Mouse (Mus musculus): ENCODE data around the gene Gm21988. TPM values are rescaled to one million over a fixed set of nuclear protein-coding genes. Genes with fewer than 3 reads are reported as not detected.

Gm21988 gene
- polyA plus RNA-seq, 1 experiment = 4.4 TPM

DNA sequence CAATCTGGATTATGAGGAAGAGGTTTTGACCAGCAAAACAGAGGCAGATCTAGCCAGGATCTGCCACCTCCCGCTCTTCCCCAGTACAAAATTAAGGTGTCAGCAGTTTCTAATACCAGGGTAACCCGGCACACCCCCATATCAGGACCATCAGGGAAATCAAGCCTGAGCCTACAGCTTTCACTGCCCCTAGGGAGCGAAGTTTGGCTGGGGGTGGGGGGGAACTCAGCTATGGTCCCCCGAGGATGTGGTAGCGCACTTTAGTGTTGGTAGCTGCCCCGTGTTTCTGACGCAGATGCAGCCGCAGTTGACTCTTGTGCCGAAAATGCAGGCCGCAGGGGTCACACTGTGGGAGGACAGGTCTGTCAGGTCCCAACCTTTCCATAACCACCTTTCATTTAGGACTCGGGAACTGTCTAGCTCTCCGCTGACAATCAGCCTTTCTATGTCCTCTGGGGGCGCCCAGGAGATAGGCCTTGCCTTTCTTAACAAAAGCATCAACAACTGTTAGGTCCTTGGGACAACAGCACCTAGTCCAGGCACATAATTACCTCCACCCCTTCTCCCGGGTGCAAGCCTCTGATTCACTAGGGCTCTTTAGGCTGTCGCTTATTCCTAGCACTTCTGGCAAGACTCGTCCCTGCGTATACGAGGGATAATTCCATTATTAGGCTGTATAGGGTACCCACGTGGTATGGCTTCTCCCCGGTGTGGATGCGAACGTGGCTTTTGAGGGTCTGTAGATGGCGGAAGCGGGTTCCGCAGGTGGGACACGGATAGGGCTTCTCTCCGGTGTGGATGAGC lies 13.6 kb downstream of the Gm21988 start:
- no peak overlapping the region for H3K27ac ChIP-seq (ENCODE audit: insufficient read depth, low read depth, low read length)
- 22% methylated on average over 27 of the region's 27 CpGs for WGBS
- H3K27me3 ChIP-seq (ENCODE audit: control insufficient read depth, insufficient read depth, low read length) = peaks cover 12% of the 10 kb centered on the region
- H3K4me3 ChIP-seq (ENCODE audit: low read depth, low read length) = peak overlapping the region; percentile 56
- no peaks in the 10 kb centered on the region for H3K36me3 ChIP-seq (ENCODE audit: control insufficient read depth, insufficient read depth, low read length)
- no peak for TF ChIP-seq POLR2A (IDR thresholded peaks at IDR 0.05; ENCODE audit: low read depth, low read length)
- TF ChIP-seq CTCF (IDR thresholded peaks at IDR 0.05; ENCODE audit: extremely low read depth, insufficient read length, insufficient replicate concordance, low read depth, low read length) = peak; percentile 23; the same call in 1 of the 2 replicates
- peaks cover 22% of the 10 kb centered on the region for H3K4me1 ChIP-seq (ENCODE audit: control insufficient read depth, insufficient read depth, insufficient read length, low read length)

DNA sequence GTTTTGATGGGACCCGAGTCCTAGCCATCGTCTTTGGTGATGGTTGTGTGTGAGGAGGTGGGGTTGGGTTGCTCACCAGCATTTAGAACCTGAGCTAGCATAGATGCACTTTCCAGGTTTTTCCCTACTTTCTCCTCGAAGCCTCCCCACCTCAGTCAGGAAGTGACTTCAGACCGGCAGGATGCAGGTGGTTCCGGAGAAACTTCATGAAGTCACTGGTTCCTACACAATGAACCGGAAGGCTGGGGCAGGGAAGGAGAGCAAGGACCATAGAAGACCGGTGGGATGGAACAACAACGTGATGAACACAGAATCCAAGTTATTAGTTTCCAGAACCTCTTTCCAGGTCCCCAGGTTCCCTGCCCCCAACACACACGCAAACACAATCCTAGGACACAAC lies 15.9 kb downstream of the Gm21988 start:
- 69% methylated on average over 9 of the region's 9 CpGs for WGBS
- TF ChIP-seq POLR2A (IDR thresholded peaks at IDR 0.05; ENCODE audit: low read depth, low read length) (no peak), CTCF (IDR thresholded peaks at IDR 0.05; ENCODE audit: extremely low read depth, insufficient read length, insufficient replicate concordance, low read depth, low read length) (no peak)
- H3K36me3 ChIP-seq (ENCODE audit: control insufficient read depth, insufficient read depth, low read length) = no peaks in the 10 kb centered on the region
- H3K27ac ChIP-seq (ENCODE audit: insufficient read depth, low read depth, low read length) = peak overlapping the region; percentile 10; the same call in 1 of the 2 replicates
- H3K4me3 ChIP-seq (ENCODE audit: low read depth, low read length) = no peak overlapping the region
- H3K27me3 ChIP-seq (ENCODE audit: control insufficient read depth, insufficient read depth, low read length) = no peaks in the 10 kb centered on the region
- peaks cover 25% of the 10 kb centered on the region for H3K4me1 ChIP-seq (ENCODE audit: control insufficient read depth, insufficient read depth, insufficient read length, low read length)

DNA sequence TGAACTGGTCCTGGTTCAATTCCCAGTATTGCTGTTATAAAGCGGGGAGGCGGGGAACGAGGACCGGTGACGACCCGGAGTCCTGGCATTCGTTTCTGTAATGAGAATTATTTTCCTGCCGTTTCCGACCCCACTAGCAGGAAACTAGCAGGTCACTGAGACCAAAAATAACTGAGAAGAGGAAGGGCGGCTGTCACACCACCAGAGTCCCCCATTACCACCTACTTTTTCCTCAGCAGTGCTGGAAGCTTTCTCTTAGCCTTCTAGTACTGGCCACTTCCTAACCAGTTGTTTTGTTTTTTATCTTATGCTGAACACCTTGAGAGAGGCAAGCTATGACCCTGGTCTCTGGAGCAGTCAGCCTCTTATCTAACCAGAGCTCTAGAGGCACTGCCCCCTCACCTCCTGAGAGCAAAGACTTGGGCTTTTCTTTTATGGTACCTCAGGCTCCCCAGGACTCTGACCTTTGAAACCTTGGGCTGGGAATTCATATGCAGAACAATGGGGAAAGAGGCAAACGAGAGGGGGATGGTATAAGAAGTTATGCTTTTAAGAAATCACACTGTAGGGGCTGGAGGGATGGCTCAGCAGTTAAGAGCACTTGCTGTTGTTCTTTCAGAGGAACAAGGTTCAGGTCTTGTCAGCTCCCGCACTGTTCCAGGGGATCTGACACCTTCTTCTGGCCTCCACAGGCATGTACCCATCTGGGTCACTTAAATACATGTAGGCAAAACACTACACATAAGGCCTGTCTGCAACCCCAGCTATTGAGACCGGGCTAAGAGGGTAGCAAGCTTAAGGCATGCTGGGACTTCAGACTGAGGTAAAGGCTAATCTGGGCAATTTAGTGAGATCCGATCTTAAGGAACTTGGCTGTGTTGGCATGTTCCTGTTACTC lies 17.8 kb downstream of the Gm21988 start:
- 5% methylated on average over 14 of the region's 14 CpGs for WGBS
- TF ChIP-seq CTCF (IDR thresholded peaks at IDR 0.05; ENCODE audit: extremely low read depth, insufficient read length, insufficient replicate concordance, low read depth, low read length) = no peak
- no peak; the same call in 1 of the 2 replicates for TF ChIP-seq POLR2A (IDR thresholded peaks at IDR 0.05; ENCODE audit: low read depth, low read length)
- H3K27me3 ChIP-seq (ENCODE audit: control insufficient read depth, insufficient read depth, low read length) = no peaks in the 10 kb centered on the region
- peak overlapping the region; percentile 72 for H3K4me3 ChIP-seq (ENCODE audit: low read depth, low read length)
- peaks cover 35% of the 10 kb centered on the region for H3K4me1 ChIP-seq (ENCODE audit: control insufficient read depth, insufficient read depth, insufficient read length, low read length)
- H3K27ac ChIP-seq (ENCODE audit: insufficient read depth, low read depth, low read length) = peak overlapping the region; percentile 99
- no peaks in the 10 kb centered on the region for H3K36me3 ChIP-seq (ENCODE audit: control insufficient read depth, insufficient read depth, low read length)

DNA sequence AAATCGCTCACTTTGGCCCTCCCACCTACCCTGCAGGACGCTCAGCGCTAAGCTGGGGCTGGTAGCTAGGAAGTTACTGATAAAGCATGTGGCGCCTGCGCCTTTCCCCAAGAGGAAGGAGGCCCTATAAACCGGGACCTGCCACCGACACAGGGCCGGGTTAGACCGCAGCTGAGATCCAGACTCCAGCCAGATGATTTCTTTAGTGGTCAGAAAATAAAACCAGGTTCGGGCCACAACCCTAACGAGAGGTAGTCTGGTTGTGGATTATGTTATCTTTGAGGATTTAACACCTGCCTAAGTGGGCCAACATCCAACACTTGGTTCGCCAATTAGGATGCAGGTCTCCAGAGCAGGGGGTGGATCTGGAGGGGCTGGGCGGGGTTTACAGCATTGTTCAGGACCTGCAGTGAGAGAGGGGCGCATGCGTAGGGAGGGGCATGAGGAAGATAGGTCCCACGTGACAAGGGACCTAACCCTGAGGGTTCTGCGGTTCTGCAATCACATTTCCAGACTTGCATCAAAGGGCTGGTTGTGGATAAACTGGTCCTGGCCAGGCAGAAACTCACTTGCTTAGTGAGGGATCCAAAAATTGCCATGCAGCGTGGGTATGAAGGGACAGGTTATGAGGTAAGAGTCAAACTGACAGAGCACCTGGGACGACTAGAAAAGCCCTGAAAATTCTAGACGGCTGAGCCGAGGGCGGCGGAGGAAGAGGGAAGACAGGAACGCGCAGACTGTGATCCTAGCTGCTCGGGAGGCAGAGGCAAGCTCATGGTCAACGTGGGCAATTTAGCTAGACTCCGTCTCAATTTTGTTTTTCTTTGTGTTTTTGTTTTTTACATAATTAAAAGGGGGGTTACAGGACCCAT lies 18.7 kb downstream of the Gm21988 start, which contains the start of gene Slc16a13:
Gene Slc16a13, minus strand, starts transcription at position 334 of the 872 bp plus-strand sequence.
- peak within 1 kb of the TSS; percentile 72 for H3K4me3 ChIP-seq (ENCODE audit: low read depth, low read length)
- H3K4me1 ChIP-seq (ENCODE audit: control insufficient read depth, insufficient read depth, insufficient read length, low read length) = peaks cover 32% of the 10 kb centered on the region
- H3K36me3 ChIP-seq (ENCODE audit: control insufficient read depth, insufficient read depth, low read length) = no peaks in the 10 kb centered on the region
- peak within 1 kb of the TSS; percentile 99 for H3K27ac ChIP-seq (ENCODE audit: insufficient read depth, low read depth, low read length)
- no peaks in the 10 kb centered on the region for H3K27me3 ChIP-seq (ENCODE audit: control insufficient read depth, insufficient read depth, low read length)
- under 1% methylated on average over 28 of the region's 28 CpGs for WGBS
- TF ChIP-seq CTCF (IDR thresholded peaks at IDR 0.05; ENCODE audit: extremely low read depth, insufficient read length, insufficient replicate concordance, low read depth, low read length) = no peak
- TF ChIP-seq POLR2A (IDR thresholded peaks at IDR 0.05; ENCODE audit: low read depth, low read length) = peak; percentile 71; the same call in 1 of the 2 replicates

DNA sequence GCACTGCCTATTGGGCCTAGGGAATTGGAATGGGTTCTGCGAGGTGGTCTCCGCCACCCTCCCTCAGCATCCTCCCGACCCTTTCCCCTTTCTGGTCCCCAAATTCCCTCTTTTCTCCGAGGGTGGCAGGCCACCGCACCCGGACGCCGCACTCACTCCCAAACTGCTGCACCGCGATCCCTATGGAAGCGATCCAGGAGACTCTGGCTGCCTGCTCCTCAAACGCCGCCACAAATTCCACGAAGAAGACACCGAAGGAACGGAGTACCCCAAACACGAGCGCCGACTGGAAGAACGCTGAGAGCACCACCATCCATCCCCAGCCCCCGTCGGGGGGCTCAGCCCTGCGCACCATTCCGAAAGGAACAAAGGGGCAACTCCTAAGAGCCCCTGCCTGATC lies 19.3 kb downstream of the Gm21988 start:
- no peak for TF ChIP-seq POLR2A (IDR thresholded peaks at IDR 0.05; ENCODE audit: low read depth, low read length)
- TF ChIP-seq CTCF (IDR thresholded peaks at IDR 0.05; ENCODE audit: extremely low read depth, insufficient read length, insufficient replicate concordance, low read depth, low read length) = no peak
- Histone ChIP-seq H3K27me3 (ENCODE audit: control insufficient read depth, insufficient read depth, low read length) (no peaks in the 10 kb centered on the region), H3K4me3 (ENCODE audit: low read depth, low read length) (peak overlapping the region; percentile 72), H3K4me1 (ENCODE audit: control insufficient read depth, insufficient read depth, insufficient read length, low read length) (peaks cover 32% of the 10 kb centered on the region), H3K27ac (ENCODE audit: insufficient read depth, low read depth, low read length) (peak overlapping the region; percentile 73), H3K36me3 (ENCODE audit: control insufficient read depth, insufficient read depth, low read length) (no peaks in the 10 kb centered on the region)
- WGBS = 3% methylated on average over 24 of the region's 24 CpGs

DNA sequence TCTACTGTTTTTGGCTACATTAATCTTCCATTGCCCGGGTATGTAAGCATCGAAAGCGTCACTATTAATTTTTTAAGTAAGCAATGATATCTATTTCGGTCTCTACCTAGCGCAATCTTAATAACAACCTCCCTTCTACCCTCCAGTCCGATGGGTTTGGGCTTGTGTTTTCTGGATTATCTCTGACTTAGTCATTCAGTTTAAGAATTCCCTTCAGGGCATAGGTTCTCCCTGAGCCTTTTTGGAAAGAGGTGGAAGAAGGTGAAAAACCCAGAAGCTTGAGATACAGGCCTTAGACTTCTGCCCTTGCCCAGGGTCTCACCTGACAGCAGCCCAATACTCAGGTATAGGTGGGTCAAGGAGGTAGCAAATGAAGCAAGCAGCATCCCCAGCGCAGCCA lies 19.8 kb downstream of the Gm21988 start:
- 33% methylated on average over 7 of the region's 7 CpGs for WGBS
- H3K4me3 ChIP-seq (ENCODE audit: low read depth, low read length) = peak overlapping the region; percentile 72
- no peaks in the 10 kb centered on the region for H3K27me3 ChIP-seq (ENCODE audit: control insufficient read depth, insufficient read depth, low read length)
- no peak overlapping the region for H3K27ac ChIP-seq (ENCODE audit: insufficient read depth, low read depth, low read length)
- no peaks in the 10 kb centered on the region for H3K36me3 ChIP-seq (ENCODE audit: control insufficient read depth, insufficient read depth, low read length)
- peaks cover 32% of the 10 kb centered on the region for H3K4me1 ChIP-seq (ENCODE audit: control insufficient read depth, insufficient read depth, insufficient read length, low read length)
- TF ChIP-seq CTCF (IDR thresholded peaks at IDR 0.05; ENCODE audit: extremely low read depth, insufficient read length, insufficient replicate concordance, low read depth, low read length) (no peak), POLR2A (IDR thresholded peaks at IDR 0.05; ENCODE audit: low read depth, low read length) (no peak)

All from small intestine, adult 2 months (tissue).